Mouse (Mus musculus) mouse embryonic stem cell (cell line): Measurements from ENCODE around the gene Crtap.

ENCODE experiments used
- in situ Hi-C, 2 experiments: fragments of 300-500 bp; cut with MboI; formaldehyde crosslinking; loops; 1 replicate in 1 of 2; 3 replicates in 1 of 2; pipeline ENCODE4 v1.14.3; 2019 to 2020; ENCODE audit warnings: low sequenced_read_pairs in 2 of 2, low pct_unique_long_range_greater_than_20kb in 1 of 2, mixed read lengths in 1 of 2; ENCODE audit not compliant: unreplicated experiment in 1 of 2

Gene Crtap

GRCm38 (mm10) chr9:114389905-114390748 lies at the start of gene Crtap:
Gene Crtap, minus strand, starts transcription at chr9:114390675.
- in situ Hi-C loops, result no loop called here

- in situ Hi-C loops, result no loop called here
These were observed 45.2 kb upstream of the Crtap start for GRCm38 (mm10) chr9:114435668-114436067.

- in situ Hi-C loops, result no loop called here
These were observed 37.8 kb upstream of the Crtap start for GRCm38 (mm10) chr9:114428103-114428834.

GRCm38 (mm10) chr9:114427425-114427824 lies 37.0 kb upstream of the Crtap start:
- in situ Hi-C loops, result no loop called here

GRCm38 (mm10) chr9:114426201-114426600 lies 35.7 kb upstream of the Crtap start:
- in situ Hi-C loops, result no loop called here

GRCm38 (mm10) chr9:114425576-114425975 lies 35.1 kb upstream of the Crtap start:
- in situ Hi-C loops, result no loop called here

- in situ Hi-C loops, result no loop called here
These were observed 31.3 kb upstream of the Crtap start for GRCm38 (mm10) chr9:114421797-114422196.

- in situ Hi-C loops, result no loop called here
These were observed 30.6 kb upstream of the Crtap start for GRCm38 (mm10) chr9:114421045-114421444.

GRCm38 (mm10) chr9:114420443-114420842 lies 30.0 kb upstream of the Crtap start:
- in situ Hi-C loops, result no loop called here

- in situ Hi-C loops, result loop anchor here in 1 of 2 experiments (10.0 kb wide), 1 partner anchor 167 kb away; no protein-coding TSS in a partner anchor
These were observed 27.7 kb upstream of the Crtap start for GRCm38 (mm10) chr9:114418187-114418586.

GRCm38 (mm10) chr9:114416646-114417517 lies 26.4 kb upstream of the Crtap start:
- in situ Hi-C loops, result loop anchor here in 1 of 2 experiments (10.0 kb wide), 1 partner anchor 168 kb away; no protein-coding TSS in a partner anchor

- in situ Hi-C loops, result loop anchor here in 1 of 2 experiments (10.0 kb wide), 1 partner anchor 169 kb away; no protein-coding TSS in a partner anchor
These were observed 25.2 kb upstream of the Crtap start for GRCm38 (mm10) chr9:114415701-114416100.

- in situ Hi-C loops, result loop anchor here in 1 of 2 experiments (10.0 kb wide), 1 partner anchor 171 kb away; no protein-coding TSS in a partner anchor
These were observed 23.4 kb upstream of the Crtap start for GRCm38 (mm10) chr9:114413866-114414265.

- in situ Hi-C loops, result loop anchor here in 1 of 2 experiments (10.0 kb wide), 1 partner anchor 172 kb away; no protein-coding TSS in a partner anchor
These were observed 21.9 kb upstream of the Crtap start for GRCm38 (mm10) chr9:114412406-114412805.

GRCm38 (mm10) chr9:114411295-114411694 lies 20.8 kb upstream of the Crtap start:
- in situ Hi-C loops, result loop anchor here in 1 of 2 experiments (10.0 kb wide), 1 partner anchor 174 kb away; no protein-coding TSS in a partner anchor

GRCm38 (mm10) chr9:114410313-114410862 lies 19.9 kb upstream of the Crtap start:
- in situ Hi-C loops, result loop anchor here in 1 of 2 experiments (10.0 kb wide), 1 partner anchor 174 kb away; no protein-coding TSS in a partner anchor

- in situ Hi-C loops, result no loop called here
These were observed 17.2 kb upstream of the Crtap start for GRCm38 (mm10) chr9:114407676-114408075.

- in situ Hi-C loops, result no loop called here
These were observed 11.2 kb upstream of the Crtap start for GRCm38 (mm10) chr9:114401685-114402080.
